Mouse (Mus musculus): ENCODE measurements around the gene Gm13030. TPM values are rescaled to one million over a fixed set of nuclear protein-coding genes. Genes with fewer than 3 reads are reported as not detected.
"Not testable (repeated sequence)": the region's sequence is repeated elsewhere in the genome, so short reads cannot be mapped to it uniquely, and the experiment has no call there.

Gm13030 gene
- polyA plus RNA-seq, 1 experiment from 2014 or later, result not detected

- WGBS (ENCODE audit: insufficient replicate concordance), result 75% methylated on average over 6 of the region's 6 CpGs
- Histone ChIP-seq H3K27ac (no peak overlapping the region), H3K9ac (no peak overlapping the region), H3K4me1 (no peaks in the 10 kb centered on the region), H3K9me3 (replicated peaks) (peaks cover 17% of the 10 kb centered on the region; the same call in 1 of the 2 replicates), H3K4me2 (no peak overlapping the region), H3K27me3 (replicated peaks) (no peaks in the 10 kb centered on the region), H3K4me3 (no peak overlapping the region), H3K36me3 (no peaks in the 10 kb centered on the region)
- ATAC-seq, result no peak
Measured at GRCm38 (mm10) chr4:138839806-138840205, 34.0 kb downstream of the Gm13030 start.

GRCm38 (mm10) chr4:138827147-138827546 is 46.6 kb downstream of the Gm13030 start:
- no peaks in the 10 kb centered on the region for H3K4me1 ChIP-seq
- ATAC-seq, result no peak
- no peak overlapping the region for H3K4me2 ChIP-seq
- no peak overlapping the region for H3K27ac ChIP-seq
- 33% methylated on average over 11 of the region's 11 CpGs for WGBS (ENCODE audit: insufficient replicate concordance)
- H3K27me3 ChIP-seq (replicated peaks), result peaks cover 5% of the 10 kb centered on the region; the same call in 1 of the 2 replicates
- no peak overlapping the region for H3K4me3 ChIP-seq
- no peak overlapping the region for H3K9ac ChIP-seq
- H3K36me3 ChIP-seq, result no peaks in the 10 kb centered on the region
- peaks cover 6% of the 10 kb centered on the region; the same call in 1 of the 2 replicates for H3K9me3 ChIP-seq (replicated peaks)

GRCm38 (mm10) chr4:138825751-138826567 is 47.8 kb downstream of the Gm13030 start:
- 45% methylated on average over 18 of the region's 18 CpGs for WGBS (ENCODE audit: insufficient replicate concordance)
- H3K4me3 ChIP-seq, result no peak overlapping the region
- no peak overlapping the region for H3K4me2 ChIP-seq
- no peak overlapping the region for H3K27ac ChIP-seq
- H3K27me3 ChIP-seq (replicated peaks), result peaks cover 5% of the 10 kb centered on the region; the same call in 1 of the 2 replicates
- no peak overlapping the region for H3K9ac ChIP-seq
- ATAC-seq, result no peak
- no peaks in the 10 kb centered on the region for H3K36me3 ChIP-seq
- H3K4me1 ChIP-seq, result no peaks in the 10 kb centered on the region
- H3K9me3 ChIP-seq (replicated peaks), result peaks cover 6% of the 10 kb centered on the region; the same call in 1 of the 2 replicates

- no peaks in the 10 kb centered on the region for H3K4me1 ChIP-seq
- H3K27me3 ChIP-seq (replicated peaks), result peaks cover 5% of the 10 kb centered on the region; the same call in 1 of the 2 replicates
- H3K27ac ChIP-seq, result no peak overlapping the region
- H3K9me3 ChIP-seq (replicated peaks), result peaks cover 6% of the 10 kb centered on the region; the same call in 1 of the 2 replicates
- 66% methylated on average over 2 of the region's 2 CpGs for WGBS (ENCODE audit: insufficient replicate concordance)
- no peak for ATAC-seq
- H3K36me3 ChIP-seq, result no peaks in the 10 kb centered on the region
- H3K4me2 ChIP-seq, result no peak overlapping the region
- H3K4me3 ChIP-seq, result no peak overlapping the region
- H3K9ac ChIP-seq, result no peak overlapping the region
Measured at GRCm38 (mm10) chr4:138824660-138825059, 49.1 kb downstream of the Gm13030 start.

- 47% methylated on average over 2 of the region's 2 CpGs for WGBS (ENCODE audit: insufficient replicate concordance)
- H3K4me3 ChIP-seq; H3K9me3 ChIP-seq (replicated peaks); H3K27me3 ChIP-seq (replicated peaks); H3K4me2 ChIP-seq; ATAC-seq; H3K27ac ChIP-seq; H3K9ac ChIP-seq; H3K36me3 ChIP-seq; H3K4me1 ChIP-seq: not testable (repeated sequence)
Measured at GRCm38 (mm10) chr4:138824161-138824560, 49.6 kb downstream of the Gm13030 start.

- Histone ChIP-seq H3K9ac (no peak overlapping the region), H3K9me3 (replicated peaks) (peaks cover 6% of the 10 kb centered on the region; the same call in 1 of the 2 replicates), H3K4me1 (no peaks in the 10 kb centered on the region), H3K27me3 (replicated peaks) (no peaks in the 10 kb centered on the region), H3K4me3 (no peak overlapping the region), H3K4me2 (no peak overlapping the region), H3K36me3 (no peaks in the 10 kb centered on the region), H3K27ac (no peak overlapping the region)
- WGBS (ENCODE audit: insufficient replicate concordance), result 60% methylated on average over 2 of the region's 2 CpGs
- ATAC-seq, result no peak
Measured at GRCm38 (mm10) chr4:138821036-138821435, 52.7 kb downstream of the Gm13030 start.

Other genes starting within 250 kb of the Gm13030 start
- gene Vwa5b1, start 238.1 kb downstream of the Gm13030 start, polyA plus RNA-seq (2016; fragmentation: Nextera tagmentation; extraction: Ambion mirVana), result not detected in 2 replicates
- 0.10 TPM in 1 of 2 replicates, not detected in the other for gene Pla2g2c, start 149.2 kb downstream of the Gm13030 start, polyA plus RNA-seq (2016; fragmentation: Nextera tagmentation; extraction: Ambion mirVana)
- 0.16 and 0.23 TPM in 2 replicates for gene Ubxn10, start 136.8 kb downstream of the Gm13030 start, polyA plus RNA-seq (2016; fragmentation: Nextera tagmentation; extraction: Ambion mirVana)
- gene Pla2g2f, start 116.3 kb downstream of the Gm13030 start, polyA plus RNA-seq (2016; fragmentation: Nextera tagmentation; extraction: Ambion mirVana), result not detected in 2 replicates
- gene Pla2g2d, start 98.2 kb downstream of the Gm13030 start, polyA plus RNA-seq (2016; fragmentation: Nextera tagmentation; extraction: Ambion mirVana), result 0.05 and 0.06 TPM in 2 replicates
- gene Pla2g5, start 10.5 kb downstream of the Gm13030 start, polyA plus RNA-seq (2016; fragmentation: Nextera tagmentation; extraction: Ambion mirVana), result not detected in 2 replicates
- gene Pla2g2e, start 4.0 kb upstream of the Gm13030 start, polyA plus RNA-seq (2016; fragmentation: Nextera tagmentation; extraction: Ambion mirVana), result not detected in 2 replicates
- 2.3 and 2.5 TPM in 2 replicates for gene Otud3, start 40.0 kb upstream of the Gm13030 start, polyA plus RNA-seq (2016; fragmentation: Nextera tagmentation; extraction: Ambion mirVana)
- gene Rnf186, start 93.1 kb upstream of the Gm13030 start, polyA plus RNA-seq (2016; fragmentation: Nextera tagmentation; extraction: Ambion mirVana), result not detected in 2 replicates
- gene Tmco4, start 98.9 kb upstream of the Gm13030 start, polyA plus RNA-seq (2016; fragmentation: Nextera tagmentation; extraction: Ambion mirVana), result 2.1 and 2.5 TPM in 2 replicates
- 0.10 TPM in 1 of 2 replicates, not detected in the other for gene Htr6, start 201.6 kb upstream of the Gm13030 start, polyA plus RNA-seq (2016; fragmentation: Nextera tagmentation; extraction: Ambion mirVana)
- gene Nbl1, start 219.0 kb upstream of the Gm13030 start, polyA plus RNA-seq (2016; fragmentation: Nextera tagmentation; extraction: Ambion mirVana), result 2.1 and 2.5 TPM in 2 replicates